Mouse (Mus musculus): ENCODE measurements around the gene Padi6.

The Padi6 gene

DNA sequence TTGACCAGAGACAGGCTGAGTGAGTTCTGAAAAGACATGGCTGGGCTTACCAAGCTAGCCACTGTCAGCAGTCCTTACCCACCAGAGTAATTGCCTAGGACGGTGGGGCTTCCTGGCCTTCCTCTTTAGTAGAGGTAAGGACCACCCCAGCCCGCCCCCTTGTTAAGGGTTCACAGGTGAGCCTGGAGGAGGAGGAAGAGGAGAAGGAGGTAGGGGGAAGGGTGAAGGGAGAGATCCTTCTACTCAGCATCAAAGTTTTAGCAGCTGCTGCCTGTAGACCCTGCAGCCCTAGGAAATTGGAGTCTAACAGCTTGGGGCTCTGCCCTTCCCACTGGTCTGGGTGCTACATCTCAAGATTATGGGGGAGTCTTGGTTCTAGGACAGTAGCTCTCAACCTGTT, at the start of gene Padi6:
Gene Padi6 (minus strand): TSS at position 101 of the 400 bp plus-strand sequence.
- no peak for ATAC-seq (ENCODE audit: low TSS enrichment)

DNA sequence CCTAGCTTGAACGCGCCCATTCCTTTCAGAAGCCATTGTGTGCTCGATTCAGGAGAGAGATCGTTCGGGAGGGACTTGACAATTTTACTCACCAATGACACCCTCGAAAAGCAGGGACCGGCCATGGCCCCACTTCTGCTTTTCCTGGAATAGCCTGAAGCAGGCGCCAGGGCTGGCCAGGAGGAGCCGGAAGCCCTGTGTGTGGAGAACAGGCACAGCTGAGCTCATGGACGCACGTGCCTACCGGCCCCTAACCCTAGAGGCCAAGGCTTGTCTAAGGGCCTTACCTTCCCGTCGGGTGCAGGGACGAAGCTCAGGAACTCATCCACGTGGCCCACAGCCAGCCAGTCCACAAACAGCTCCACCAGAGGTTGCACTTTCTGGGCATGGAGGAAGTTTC, 48.6 kb upstream of the Padi6 start:
- ATAC-seq (ENCODE audit: low TSS enrichment) = no peak

- ATAC-seq (ENCODE audit: low TSS enrichment) = no peak
These were observed 47.5 kb upstream of the Padi6 start for GRCm38 (mm10) chr4:140789983-140790382.

- no peak for ATAC-seq (ENCODE audit: low TSS enrichment)
These were observed 46.5 kb upstream of the Padi6 start for GRCm38 (mm10) chr4:140788983-140789382.

DNA sequence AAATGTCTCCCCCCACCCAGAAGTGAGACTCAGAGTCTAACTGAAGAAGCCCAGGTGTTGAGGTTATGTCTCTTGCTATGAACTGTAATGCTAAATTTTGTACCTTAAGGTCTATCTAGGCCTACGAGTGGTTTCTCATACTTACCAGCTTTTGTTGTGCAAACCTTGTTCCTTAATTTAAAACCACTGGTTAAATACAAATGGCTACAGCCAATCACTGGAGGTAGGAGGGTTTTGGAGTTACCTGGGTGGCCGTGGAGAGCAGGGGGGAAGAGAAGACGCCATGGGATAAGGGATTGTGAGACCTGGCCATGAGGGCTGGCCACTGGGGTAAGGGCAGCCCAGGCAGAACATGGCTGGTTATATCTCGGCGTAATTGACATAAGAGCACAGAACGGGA, 45.8 kb upstream of the Padi6 start:
- ATAC-seq (ENCODE audit: low TSS enrichment) = no peak

DNA sequence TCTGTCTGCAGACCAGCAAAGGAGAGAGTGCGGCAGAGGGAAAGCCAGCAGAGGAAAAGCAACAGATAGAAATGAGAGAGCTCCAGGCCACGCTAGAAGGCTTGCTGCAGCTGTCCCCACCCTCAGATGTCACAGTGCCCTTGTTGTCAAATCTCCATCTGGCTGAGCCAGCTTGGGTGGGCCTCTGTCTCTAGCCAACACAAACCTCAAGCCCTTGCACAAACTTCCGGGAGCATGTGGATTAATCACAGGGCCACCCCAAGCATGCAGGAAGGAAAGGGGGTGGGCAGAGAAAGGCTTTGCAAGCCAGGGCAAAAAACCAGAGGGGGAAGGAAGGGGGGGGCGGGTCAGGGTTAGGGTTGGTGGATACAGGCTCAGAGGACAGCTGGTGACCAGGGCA, 45.0 kb upstream of the Padi6 start:
- no peak for ATAC-seq (ENCODE audit: low TSS enrichment)

- ATAC-seq (ENCODE audit: low TSS enrichment) = no peak
These were observed 42.8 kb upstream of the Padi6 start for GRCm38 (mm10) chr4:140785217-140785616.

DNA sequence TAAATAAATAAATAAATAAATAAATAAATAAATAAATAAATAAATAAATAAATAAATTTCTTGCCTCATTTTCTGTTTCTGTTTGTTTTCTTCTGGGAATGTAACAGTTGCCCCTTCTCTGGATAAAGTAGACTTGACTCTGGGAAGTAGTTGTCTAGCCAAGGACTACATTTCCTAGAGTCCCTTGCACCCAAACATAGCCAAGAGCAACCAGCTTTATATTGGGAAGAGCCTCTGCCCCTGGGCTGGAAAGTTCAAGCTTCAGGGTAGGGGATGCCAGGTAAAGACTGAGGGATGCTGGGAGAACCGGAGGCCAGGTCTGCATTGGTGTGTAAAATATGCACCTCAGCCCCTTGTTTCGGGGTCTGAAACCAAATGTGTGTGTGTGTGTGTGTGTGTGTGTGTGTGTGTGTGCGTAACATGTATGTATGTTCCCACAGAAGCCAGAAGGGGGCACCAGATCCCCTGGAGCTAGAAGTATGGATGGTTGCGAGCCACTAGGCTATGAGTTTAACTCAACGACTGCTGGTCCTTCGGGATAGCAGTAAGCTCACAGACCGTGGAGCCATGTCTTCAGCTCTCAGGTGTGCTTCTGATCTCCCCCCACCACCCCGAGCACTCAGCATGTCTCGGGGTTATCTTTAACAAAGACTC, 42.0 kb upstream of the Padi6 start:
- ATAC-seq (ENCODE audit: low TSS enrichment) = no peak

DNA sequence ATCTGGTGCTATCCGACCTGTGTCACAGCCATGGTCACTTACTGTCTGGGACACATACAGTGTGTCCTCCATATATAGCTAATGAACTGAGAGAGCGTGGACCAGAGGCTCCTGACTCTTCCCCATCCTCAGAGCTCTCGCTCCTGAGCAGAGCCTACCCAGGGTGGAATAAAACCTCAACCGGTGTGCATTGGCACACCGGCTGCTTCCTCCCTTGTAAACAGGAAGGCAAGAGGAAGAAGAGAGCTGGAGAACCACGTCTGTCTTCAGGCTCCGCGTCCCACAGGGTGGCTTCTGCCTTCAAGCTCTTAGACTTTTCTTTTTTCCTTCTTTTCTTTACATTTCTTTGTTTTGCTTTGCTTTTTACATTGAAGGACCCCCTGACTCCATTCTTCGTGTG, 40.4 kb upstream of the Padi6 start:
- no peak for ATAC-seq (ENCODE audit: low TSS enrichment)

GRCm38 (mm10) chr4:140780507-140780906, 38.1 kb upstream of the Padi6 start:
- ATAC-seq (ENCODE audit: low TSS enrichment) = no peak

DNA sequence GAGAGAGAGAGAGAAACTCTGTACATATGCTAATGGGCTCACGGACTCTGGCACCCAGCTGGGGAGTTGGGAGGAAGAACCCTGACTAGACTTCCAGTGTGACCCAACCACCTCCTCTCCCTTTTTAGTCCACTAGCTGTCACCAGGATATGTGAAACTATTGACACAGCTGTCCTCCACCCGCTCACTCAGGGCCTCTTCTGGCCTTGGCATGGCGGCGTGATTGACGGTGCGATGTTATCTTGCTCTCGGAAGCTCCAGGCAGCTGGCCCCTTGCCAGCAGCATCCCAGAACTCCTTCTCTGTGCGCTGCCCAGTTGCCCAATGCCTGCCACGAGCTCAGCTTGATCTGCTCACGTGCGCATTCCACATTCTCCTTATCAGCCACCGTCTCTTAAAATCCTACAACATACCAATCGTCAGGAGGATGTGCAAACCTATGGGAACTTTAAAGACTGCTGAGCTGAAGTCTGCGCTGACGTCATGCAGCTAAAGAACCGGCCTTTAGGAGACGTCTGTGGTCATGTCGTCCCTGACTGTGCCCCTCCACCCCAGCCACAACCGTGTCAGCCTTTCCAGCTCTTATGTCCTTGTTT, 37.5 kb upstream of the Padi6 start:
- no peak for ATAC-seq (ENCODE audit: low TSS enrichment)

- ATAC-seq (ENCODE audit: low TSS enrichment) = no peak
These were observed 34.2 kb upstream of the Padi6 start for GRCm38 (mm10) chr4:140776623-140777022.

DNA sequence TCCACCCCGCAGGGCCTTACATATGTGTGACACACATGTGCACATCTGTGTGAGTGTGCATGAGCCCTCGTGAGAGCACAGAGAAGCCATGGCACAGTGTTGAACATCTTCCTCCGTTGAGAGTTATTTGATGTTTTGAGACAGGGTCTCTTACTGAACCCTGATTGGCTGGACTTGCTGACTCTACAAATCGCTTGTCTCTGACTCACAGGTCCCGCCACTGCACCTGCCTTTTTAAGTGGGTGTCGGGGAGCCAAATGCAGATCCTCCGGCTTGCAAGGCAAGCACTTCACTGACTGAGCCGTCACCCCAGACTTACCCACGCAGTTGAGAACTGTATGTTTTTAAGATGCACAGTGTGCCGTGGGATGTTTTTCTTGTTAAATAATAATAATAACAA, 33.4 kb upstream of the Padi6 start:
- no peak for ATAC-seq (ENCODE audit: low TSS enrichment)

GRCm38 (mm10) chr4:140774893-140775292, 32.5 kb upstream of the Padi6 start:
- ATAC-seq (ENCODE audit: low TSS enrichment) = no peak

GRCm38 (mm10) chr4:140774025-140774800, 31.8 kb upstream of the Padi6 start, which contains the start of gene Padi4:
TSS of gene Padi4 (minus strand) at chr4:140774236.
- ATAC-seq (ENCODE audit: low TSS enrichment) = no peak

GRCm38 (mm10) chr4:140771091-140771490, 28.6 kb upstream of the Padi6 start:
- ATAC-seq (ENCODE audit: low TSS enrichment) = no peak

DNA sequence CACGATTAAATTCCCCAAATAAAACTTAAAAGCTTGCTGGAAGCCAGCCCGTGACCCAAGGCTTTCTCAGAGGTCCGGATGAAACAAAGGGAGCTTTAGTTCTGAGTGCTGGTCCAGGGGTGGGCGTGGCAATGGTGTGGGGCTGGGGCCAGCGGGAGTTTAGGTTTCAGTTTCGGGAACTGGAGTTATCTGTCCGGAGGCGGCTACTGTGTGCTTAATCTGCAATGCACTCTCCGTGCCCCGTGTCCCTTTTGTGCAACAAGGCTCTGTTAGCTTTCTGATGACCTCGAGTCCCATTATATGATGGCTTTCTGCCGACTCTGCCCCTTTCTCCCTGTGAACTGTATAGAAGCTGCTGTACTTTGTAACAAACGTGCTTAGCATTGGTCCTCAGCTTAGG, 28.0 kb upstream of the Padi6 start:
- ATAC-seq (ENCODE audit: low TSS enrichment) = no peak

- ATAC-seq (ENCODE audit: low TSS enrichment) = no peak
These were observed 26.5 kb upstream of the Padi6 start for GRCm38 (mm10) chr4:140768973-140769372.

- ATAC-seq (ENCODE audit: low TSS enrichment) = no peak
These were observed 23.5 kb upstream of the Padi6 start for GRCm38 (mm10) chr4:140765936-140766335.

GRCm38 (mm10) chr4:140763158-140763557, 20.7 kb upstream of the Padi6 start:
- no peak for ATAC-seq (ENCODE audit: low TSS enrichment)

DNA sequence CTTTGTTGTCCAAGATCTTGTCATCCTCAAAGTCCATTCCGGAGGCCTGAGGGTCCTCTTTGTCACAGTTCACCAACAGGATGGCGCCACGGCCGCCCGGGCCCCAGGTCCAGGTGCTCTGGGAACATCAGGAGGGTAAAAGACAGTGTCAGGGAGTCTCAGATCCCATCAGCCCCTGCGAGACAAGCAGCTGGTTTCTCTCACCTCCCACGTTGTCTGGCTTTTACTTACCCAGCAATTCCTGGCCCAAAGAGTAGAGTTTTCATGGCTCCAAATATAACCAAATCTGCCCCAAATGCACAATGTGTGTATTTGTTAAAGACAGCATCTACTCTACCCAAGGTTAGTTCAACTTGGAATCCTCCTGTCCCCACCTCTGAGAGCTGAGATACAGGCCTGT, 19.2 kb upstream of the Padi6 start:
- no peak for ATAC-seq (ENCODE audit: low TSS enrichment)

- ATAC-seq (ENCODE audit: low TSS enrichment) = no peak
These were observed 13.4 kb upstream of the Padi6 start for GRCm38 (mm10) chr4:140755811-140756210.

GRCm38 (mm10) chr4:140753366-140753765, 10.9 kb upstream of the Padi6 start:
- ATAC-seq (ENCODE audit: low TSS enrichment) = no peak
